Mouse (Mus musculus) G1E (cell line): ENCODE results near the gene Dach1.

Experiments used
- CTCF ChIP-seq: IDR thresholded peaks from 2 replicates; pipeline ENCODE4 v1.5.1; 2012; ENCODE audit warnings: low read depth, low read length, inconsistent platforms, mixed read lengths
- GATA1 ChIP-seq: IDR thresholded peaks from 2 replicates; pipeline ENCODE4 v1.6.1; 2012; ENCODE audit warnings: borderline replicate concordance, low read length, inconsistent platforms, mixed read lengths
- GATA2 ChIP-seq: IDR thresholded peaks from 2 replicates; pipeline ENCODE4 v1.6.1; 2012; ENCODE audit warnings: low read depth, low read length, inconsistent platforms, borderline replicate concordance

- TF ChIP-seq CTCF = no peak
- no peak for TF ChIP-seq GATA1
- no peak for TF ChIP-seq GATA2
These were observed 27.8 kb downstream of the Dach1 start for GRCm38 (mm10) chr14:98141758-98142157.
